Mouse (Mus musculus) bone marrow macrophage, adult 2 months (primary cell): ENCODE data around the gene Zp3. TPM values are rescaled to one million over a fixed set of nuclear protein-coding genes. Genes with fewer than 3 reads are reported as not detected.

Source experiments
- H3K27ac ChIP-seq: 2 replicates; pipeline ENCODE4 v1.5.1; 2012; ENCODE audit warnings: low read depth, low read length; ENCODE audit not compliant: insufficient read depth
- H3K4me1 ChIP-seq: 2 replicates; pipeline ENCODE4 v1.6.1; 2012; ENCODE audit warnings: low read length; ENCODE audit not compliant: control insufficient read depth, insufficient read depth
- H3K4me3 ChIP-seq: 2 replicates; pipeline ENCODE4 v1.5.1; 2012; ENCODE audit warnings: mild to moderate bottlenecking, low read length, moderate library complexity; ENCODE audit not compliant: insufficient read depth
- CTCF ChIP-seq: IDR thresholded peaks from 2 replicates; pipeline ENCODE4 v1.5.1; 2012; ENCODE audit warnings: low read depth, mild to moderate bottlenecking, low read length, moderate library complexity
- POLR2A ChIP-seq: IDR thresholded peaks from 2 replicates; pipeline ENCODE4 v1.6.1; 2012; ENCODE audit warnings: mild to moderate bottlenecking, low read depth, low read length, borderline replicate concordance
- polyA plus RNA-seq: library from polyadenylated mRNA; stranded (reverse); fragments of >200 nt; gene quantifications from 2 replicates; pipeline ENCODE4 v1.2.4, GENCODE M21; 2012; ENCODE audit not compliant: missing spikeins, insufficient read depth, insufficient read length

The Zp3 gene
- polyA plus RNA-seq, 1 experiment: not detected

GRCm38 (mm10) chr5:135996162-135996561 is 16.3 kb downstream of the Zp3 start:
- Histone ChIP-seq H3K27ac (no peak overlapping the region), H3K4me1 (peaks cover 18% of the 10 kb centered on the region), H3K4me3 (no peak overlapping the region)
- no peak for TF ChIP-seq CTCF

GRCm38 (mm10) chr5:136001222-136001621 is 21.3 kb downstream of the Zp3 start:
- Histone ChIP-seq H3K4me3 (no peak overlapping the region), H3K4me1 (peaks cover 5% of the 10 kb centered on the region), H3K27ac (no peak overlapping the region)
- no peak for TF ChIP-seq CTCF
- TF ChIP-seq POLR2A: no peak

GRCm38 (mm10) chr5:136002325-136002724 is 22.4 kb downstream of the Zp3 start:
- H3K4me3 ChIP-seq: no peak overlapping the region
- peaks cover 9% of the 10 kb centered on the region for H3K4me1 ChIP-seq
- H3K27ac ChIP-seq: no peak overlapping the region
- no peak for TF ChIP-seq POLR2A
- TF ChIP-seq CTCF: no peak

GRCm38 (mm10) chr5:136002751-136003151 is 22.9 kb downstream of the Zp3 start:
- no peak overlapping the region for H3K4me3 ChIP-seq
- TF ChIP-seq POLR2A (no peak), CTCF (no peak)
- H3K27ac ChIP-seq: no peak overlapping the region
- H3K4me1 ChIP-seq: peaks cover 14% of the 10 kb centered on the region

GRCm38 (mm10) chr5:136004537-136004936 is 24.6 kb downstream of the Zp3 start:
- no peak for TF ChIP-seq POLR2A
- no peak for TF ChIP-seq CTCF
- Histone ChIP-seq H3K4me3 (no peak overlapping the region), H3K27ac (no peak overlapping the region), H3K4me1 (peaks cover 20% of the 10 kb centered on the region)

- peak overlapping the region; percentile 28; the same call in 1 of the 2 replicates for H3K27ac ChIP-seq
- H3K4me1 ChIP-seq: peaks cover 17% of the 10 kb centered on the region
- no peak for TF ChIP-seq CTCF
- no peak for TF ChIP-seq POLR2A
- H3K4me3 ChIP-seq: no peak overlapping the region
Observed at GRCm38 (mm10) chr5:136007745-136008144, 27.8 kb downstream of the Zp3 start.

GRCm38 (mm10) chr5:136014877-136015276 is 35.0 kb downstream of the Zp3 start:
- Histone ChIP-seq H3K4me1 (peaks cover 9% of the 10 kb centered on the region), H3K4me3 (no peak overlapping the region), H3K27ac (no peak overlapping the region)
- no peak for TF ChIP-seq POLR2A
- TF ChIP-seq CTCF: no peak

- Histone ChIP-seq H3K4me3 (no peak overlapping the region), H3K27ac (no peak overlapping the region), H3K4me1 (peaks cover 13% of the 10 kb centered on the region)
- no peak for TF ChIP-seq CTCF
Observed at GRCm38 (mm10) chr5:136015586-136015985, 35.7 kb downstream of the Zp3 start.

- TF ChIP-seq POLR2A: no peak
- TF ChIP-seq CTCF: no peak
- H3K4me1 ChIP-seq: peaks cover 13% of the 10 kb centered on the region
- no peak overlapping the region for H3K4me3 ChIP-seq
- H3K27ac ChIP-seq: no peak overlapping the region
Observed at GRCm38 (mm10) chr5:136016014-136016876, 36.3 kb downstream of the Zp3 start.

- H3K4me1 ChIP-seq: peaks cover 13% of the 10 kb centered on the region
- no peak overlapping the region for H3K27ac ChIP-seq
- TF ChIP-seq CTCF (no peak), POLR2A (no peak)
- no peak overlapping the region for H3K4me3 ChIP-seq
Observed at GRCm38 (mm10) chr5:136017262-136017661, 37.4 kb downstream of the Zp3 start.

GRCm38 (mm10) chr5:136018726-136019125 is 38.8 kb downstream of the Zp3 start:
- TF ChIP-seq CTCF: no peak
- TF ChIP-seq POLR2A: no peak
- H3K4me3 ChIP-seq: no peak overlapping the region

More at GRCm38 (mm10) chr5:136018726-136019125, 38.8 kb downstream of the Zp3 start:
- Histone ChIP-seq H3K4me1 (peaks cover 13% of the 10 kb centered on the region), H3K27ac (no peak overlapping the region)
